Mouse (Mus musculus): ENCODE measurements around the gene Ces3b.
A peak's percentile ranks its signal among the peaks of the same experiment; 100 is the strongest.

Ces3b gene

GRCm38 (mm10) chr8:105142395-105142794, 58.8 kb downstream of the Ces3b start:
- DNase-seq (ENCODE audit: inconsistent age in 2 of 2, low spot score in 1 of 2): peak in 1 of 2 experiments; percentile 49
